Comparison of ENCODE assay signal across 8 mouse cellular contexts in genomic region chr8:122376365-122377231, GRCm38 (mm10). TPM values are rescaled to one million over a fixed set of nuclear protein-coding genes. Genes with fewer than 3 reads are reported as not detected.
A peak's percentile ranks its signal among the peaks of the same experiment; 100 is the strongest.
DNase-seq lines count a peak whose midpoint lies in the region; ATAC-seq and TF ChIP-seq lines count a peak whose summit lies in the region.

Zc3h18 (plus strand) TSS chr8:122376609.

- H3K4me2 ChIP-seq in forebrain, embryonic 12.5 days = peak within 1 kb of the TSS; percentile 88
- H3K4me2 ChIP-seq in heart, postnatal 0 days (ENCODE audit: low read depth, low read length) = peak within 1 kb of the TSS; percentile 79
- H3K4me2 ChIP-seq in liver, embryonic 16.5 days (ENCODE audit: low read depth, low read length) = peak within 1 kb of the TSS; percentile 84
- peak within 1 kb of the TSS; percentile 95 for H3K4me2 ChIP-seq in neural tube, embryonic 13.5 days

- peak within 1 kb of the TSS; percentile 93 for H3K27ac ChIP-seq in forebrain, embryonic 12.5 days
- peak within 1 kb of the TSS; percentile 91 for H3K27ac ChIP-seq in heart, postnatal 0 days (ENCODE audit: low read depth)
- peak within 1 kb of the TSS; percentile 93 for H3K27ac ChIP-seq in liver, embryonic 16.5 days (ENCODE audit: low read length)
- peak within 1 kb of the TSS; percentile 90 for H3K27ac ChIP-seq in neural tube, embryonic 13.5 days (replicated peaks)
- peak within 1 kb of the TSS; percentile 100 for H3K27ac ChIP-seq in testis, adult 2 months (ENCODE audit: control insufficient read depth, insufficient read depth, low read depth, low read length)

- peak within 1 kb of the TSS; percentile 88 for H3K9ac ChIP-seq in forebrain, embryonic 12.5 days
- peak within 1 kb of the TSS; percentile 90 for H3K9ac ChIP-seq in heart, postnatal 0 days (replicated peaks; ENCODE audit: low read depth, low read length)
- H3K9ac ChIP-seq in liver, embryonic 16.5 days (ENCODE audit: low read depth, low read length) = peak within 1 kb of the TSS; percentile 89
- H3K9ac ChIP-seq in neural tube, embryonic 13.5 days = peak within 1 kb of the TSS; percentile 83

- peak within 1 kb of the TSS; percentile 94 for H3K4me3 ChIP-seq in E14TG2a.4 (replicated peaks; ENCODE audit: low read length)
- peak within 1 kb of the TSS; percentile 96 for H3K4me3 ChIP-seq in forebrain, embryonic 12.5 days (replicated peaks)
- H3K4me3 ChIP-seq in heart, postnatal 0 days (ENCODE audit: low read depth, low read length) = peak within 1 kb of the TSS; percentile 79
- peak within 1 kb of the TSS; percentile 92 for H3K4me3 ChIP-seq in liver, embryonic 16.5 days (ENCODE audit: low read depth, low read length)
- H3K4me3 ChIP-seq in neural tube, embryonic 13.5 days = peak within 1 kb of the TSS; percentile 85
- H3K4me3 ChIP-seq in testis, adult 2 months (ENCODE audit: control insufficient read depth, low read depth, low read length) = peak within 1 kb of the TSS; percentile 99

- no peak for TF ChIP-seq CTCF in E14TG2a.4 (conservative IDR thresholded peaks at IDR 0.05; ENCODE audit: low read length)
- TF ChIP-seq CTCF in heart, postnatal 0 days (IDR thresholded peaks at IDR 0.05; ENCODE audit: low read depth) = peak; percentile 58
- no peak for TF ChIP-seq CTCF in testis, adult 2 months (IDR thresholded peaks at IDR 0.05; ENCODE audit: control insufficient read depth, insufficient read depth, insufficient replicate concordance, low read depth, low read length)

- ATAC-seq in forebrain, embryonic 12.5 days (ENCODE audit: low FRiP score) = peak; percentile 93
- peak; percentile 98 for ATAC-seq in heart, postnatal 0 days (ENCODE audit: insufficient read depth, low read depth)
- peak; percentile 94 for ATAC-seq in liver, embryonic 16.5 days (ENCODE audit: low read depth)
- peak; percentile 95 for ATAC-seq in neural tube, embryonic 13.5 days (ENCODE audit: low read depth)

- TF ChIP-seq POLR2A in testis, adult 2 months (IDR thresholded peaks at IDR 0.05; ENCODE audit: control insufficient read depth, low read depth, low read length) = peak; percentile 74

- H3K4me1 ChIP-seq in E14TG2a.4 (replicated peaks; ENCODE audit: low read depth, low read length) = peaks cover 27% of the 10 kb centered on the region
- peaks cover 26% of the 10 kb centered on the region for H3K4me1 ChIP-seq in forebrain, embryonic 12.5 days
- peaks cover 14% of the 10 kb centered on the region for H3K4me1 ChIP-seq in heart, postnatal 0 days (ENCODE audit: control insufficient read depth, insufficient read depth)
- H3K4me1 ChIP-seq in liver, embryonic 16.5 days (ENCODE audit: control insufficient read depth, low read depth, low read length) = peaks cover 24% of the 10 kb centered on the region
- peaks cover 34% of the 10 kb centered on the region for H3K4me1 ChIP-seq in neural tube, embryonic 13.5 days (replicated peaks)
- H3K4me1 ChIP-seq in testis, adult 2 months (ENCODE audit: control insufficient read depth, insufficient read depth, low read length) = peaks cover 4% of the 10 kb centered on the region

- TF ChIP-seq EP300 in heart, postnatal 0 days (IDR thresholded peaks at IDR 0.05; ENCODE audit: low read depth) = no peak

- WGBS in forebrain, embryonic 12.5 days = under 1% methylated on average over 93 of the region's 107 CpGs
- WGBS in heart, postnatal 0 days = under 1% methylated on average over 87 of the region's 107 CpGs
- WGBS in liver, embryonic 16.5 days (ENCODE audit: insufficient replicate concordance) = under 1% methylated on average over 89 of the region's 107 CpGs
- WGBS in neural tube, embryonic 13.5 days = under 1% methylated on average over 88 of the region's 107 CpGs

- H3K9me3 ChIP-seq in E14TG2a.4 (ENCODE audit: low read length) = no peaks in the 10 kb centered on the region
- no peaks in the 10 kb centered on the region for H3K9me3 ChIP-seq in forebrain, embryonic 12.5 days
- H3K9me3 ChIP-seq in heart, postnatal 0 days (replicated peaks; ENCODE audit: control insufficient read depth, low read length) = no peaks in the 10 kb centered on the region
- H3K9me3 ChIP-seq in liver, embryonic 16.5 days (replicated peaks; ENCODE audit: control insufficient read depth, low read length) = no peaks in the 10 kb centered on the region
- H3K9me3 ChIP-seq in neural tube, embryonic 13.5 days = no peaks in the 10 kb centered on the region

- peaks cover 42% of the 10 kb centered on the region for H3K36me3 ChIP-seq in E14TG2a.4 (ENCODE audit: insufficient read depth, low read length)
- H3K36me3 ChIP-seq in forebrain, embryonic 12.5 days (replicated peaks) = peaks cover 23% of the 10 kb centered on the region
- peaks cover 4% of the 10 kb centered on the region; the same call in 1 of the 2 replicates for H3K36me3 ChIP-seq in heart, postnatal 0 days (replicated peaks; ENCODE audit: control insufficient read depth, insufficient read depth, low read length)
- peaks cover 6% of the 10 kb centered on the region for H3K36me3 ChIP-seq in liver, embryonic 16.5 days (ENCODE audit: control insufficient read depth, insufficient read depth)
- peaks cover 24% of the 10 kb centered on the region for H3K36me3 ChIP-seq in neural tube, embryonic 13.5 days
- no peaks in the 10 kb centered on the region for H3K36me3 ChIP-seq in testis, adult 2 months (ENCODE audit: control insufficient read depth, insufficient read depth, low read length)

- no peaks in the 10 kb centered on the region for H3K27me3 ChIP-seq in E14TG2a.4 (ENCODE audit: insufficient read depth, low read length)
- no peaks in the 10 kb centered on the region for H3K27me3 ChIP-seq in forebrain, embryonic 12.5 days
- H3K27me3 ChIP-seq in heart, postnatal 0 days (ENCODE audit: control insufficient read depth, insufficient read depth, low read length) = no peaks in the 10 kb centered on the region
- H3K27me3 ChIP-seq in liver, embryonic 16.5 days (ENCODE audit: control insufficient read depth, insufficient read depth, low read depth, low read length) = no peaks in the 10 kb centered on the region
- no peaks in the 10 kb centered on the region for H3K27me3 ChIP-seq in neural tube, embryonic 13.5 days
- no peaks in the 10 kb centered on the region for H3K27me3 ChIP-seq in testis, adult 2 months (ENCODE audit: control insufficient read depth, insufficient read depth, low read length)

- peak; percentile 98 for DNase-seq in c-Kit-positive CD71-positive TER-119-positive erythroid progenitor cells, embryonic 14.5 days (ENCODE audit: low spot score)
- DNase-seq in heart, postnatal 0 days (ENCODE audit: low spot score) = peak; percentile 99
- DNase-seq in kidney, postnatal 4 days = peak; percentile 100

RNA-seq across cellular contexts. Expression of gene Zc3h18, which starts in this region (rescaled TPM):
- polyA plus RNA-seq in forebrain, embryonic 12.5 days (2016; fragmentation: Nextera tagmentation; extraction: Ambion mirVana) = 71.8 and 75.5 TPM in 2 replicates
- total RNA-seq in heart, postnatal 0 days (2014; rRNA removed; ENCODE audit: low replicate concordance) = 8.4 and 23.1 TPM in 2 replicates
- polyA plus RNA-seq in heart, postnatal 0 days (2015; fragmentation: Nextera tagmentation; extraction: Ambion mirVana) = 13.9 and 14.4 TPM in 2 replicates
- polyA plus RNA-seq in liver, embryonic 16.5 days (2015; fragmentation: Nextera tagmentation; extraction: Ambion mirVana) = 17.8 and 19.0 TPM in 2 replicates
- 37.0 and 43.6 TPM in 2 replicates for polyA plus RNA-seq in neural tube, embryonic 13.5 days (2015; fragmentation: Nextera tagmentation; extraction: Ambion mirVana)
- polyA plus RNA-seq in testis, adult 2 months (2012; rRNA removed) = 19.6 and 22.9 TPM in 2 replicates

Comparison
In these comparisons a context has a peak if more than half of its experiments do, and no peak if none do; other contexts are left out.
1. Peak in every context shown above with its lines: DNase-seq, ATAC-seq, H3K4me3 ChIP-seq and H3K27ac ChIP-seq.